Mouse (Mus musculus) hindbrain, embryonic 16.5 days (tissue): ENCODE data around the gene Rps28. TPM values are rescaled to one million over a fixed set of nuclear protein-coding genes. Genes with fewer than 3 reads are reported as not detected.

Experiments
- ATAC-seq: fragments of 200-750 bp; cut with Nextera tagmentation; 2 replicates; pipeline ENCODE4 v1.8.0; 2017; ENCODE audit warnings: moderate TSS enrichment, moderate library complexity
- H3K27ac ChIP-seq: fragments of 300-500 bp; sonication (generic); 2 replicates; pipeline ENCODE4 v1.5.1; 2014; ENCODE audit warnings: low read depth, mild to moderate bottlenecking, control low read depth, low read length, moderate library complexity
- H3K27me3 ChIP-seq: fragments of 300-500 bp; sonication (generic); replicated peaks from 2 replicates; pipeline ENCODE4 v1.6.1; 2014; ENCODE audit warnings: low read length; ENCODE audit not compliant: control insufficient read depth, insufficient read depth
- H3K36me3 ChIP-seq: fragments of 300-500 bp; sonication (generic); 2 replicates; pipeline ENCODE4 v1.6.1; 2014; ENCODE audit warnings: mild to moderate bottlenecking, low read length, moderate library complexity, mixed read lengths; ENCODE audit not compliant: control insufficient read depth, insufficient read depth
- H3K4me1 ChIP-seq: fragments of 300-500 bp; sonication (generic); 2 replicates; pipeline ENCODE4 v1.6.1; 2014; ENCODE audit warnings: low read depth, low read length; ENCODE audit not compliant: control insufficient read depth, insufficient read depth
- H3K4me2 ChIP-seq: fragments of 300-500 bp; sonication (generic); 2 replicates; pipeline ENCODE4 v1.6.1; 2014; ENCODE audit warnings: mild to moderate bottlenecking, low read length, control low read depth, moderate library complexity
- H3K4me3 ChIP-seq: fragments of 300-500 bp; sonication (generic); 2 replicates; pipeline ENCODE4 v1.5.1; 2014; ENCODE audit warnings: mild to moderate bottlenecking, low read length, control low read depth, moderate library complexity
- H3K9ac ChIP-seq: fragments of 300-500 bp; sonication (generic); 2 replicates; pipeline ENCODE4 v1.6.1; 2014; ENCODE audit warnings: low read depth, mild to moderate bottlenecking, control low read depth, low read length, moderate library complexity
- H3K9me3 ChIP-seq: fragments of 300-500 bp; sonication (generic); 2 replicates; pipeline ENCODE4 v1.6.1; 2014; ENCODE audit warnings: mild to moderate bottlenecking, low read length, moderate library complexity; ENCODE audit not compliant: control insufficient read depth
- WGBS: fragments of 180-500 bp; shearing (Covaris S2); extraction: QIAGEN DNeasy Blood & Tissue Kit; methylation state at CpG from one replicate; pipeline ENCODE4 v1.1.7; 2014; 5-methylcytosine and 5-hydroxymethylcytosine counted together
- polyA plus RNA-seq: library from polyadenylated mRNA; unstranded; fragments of >200 nt; fragmentation: Nextera tagmentation; extraction: Ambion mirVana; gene quantifications from 2 replicates; pipeline ENCODE4 v1.2.1, GENCODE M21; 2015

Rps28 gene
- polyA plus RNA-seq, 1 experiment from 2014 or later: 392 TPM

DNA sequence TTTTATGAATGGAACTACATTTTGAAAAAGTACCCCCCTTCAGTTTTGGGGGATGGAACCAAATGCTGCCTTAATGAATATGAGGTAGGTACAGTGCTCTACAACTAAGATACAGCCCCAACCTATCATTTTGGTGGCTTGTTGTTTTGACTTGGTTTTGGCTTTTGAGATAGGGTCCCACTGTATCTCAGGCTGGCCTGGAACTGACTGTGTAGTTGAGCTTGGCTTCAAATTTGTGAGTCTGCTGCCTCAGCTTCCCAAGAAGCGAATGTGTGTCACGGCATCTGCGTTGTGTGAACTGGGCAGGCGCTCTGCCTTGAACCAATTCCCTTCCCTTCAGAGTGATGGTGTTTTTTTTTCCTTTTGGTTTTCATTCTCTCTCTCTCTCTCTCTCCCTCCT is 52.7 kb downstream of the Rps28 start:
- H3K27me3 ChIP-seq: no peaks in the 10 kb centered on the region
- H3K9me3 ChIP-seq: no peaks in the 10 kb centered on the region
- ATAC-seq: no peak
- no peaks in the 10 kb centered on the region for H3K36me3 ChIP-seq
- H3K27ac ChIP-seq: no peak overlapping the region
- H3K4me3 ChIP-seq: no peak overlapping the region
- no peaks in the 10 kb centered on the region for H3K4me1 ChIP-seq
- H3K9ac ChIP-seq: no peak overlapping the region
- 91% methylated on average over 4 of the region's 4 CpGs for WGBS
- no peak overlapping the region for H3K4me2 ChIP-seq

Other genes with a start within 250 kb of the Rps28 start
- 50.9 and 71.0 TPM in 2 replicates for gene Zfp414, start 195.5 kb downstream of the Rps28 start, polyA plus RNA-seq
- 0.15 and 0.51 TPM in 2 replicates for gene Pram1, start 186.5 kb downstream of the Rps28 start, polyA plus RNA-seq
- gene Hnrnpm, start 137.7 kb downstream of the Rps28 start, polyA plus RNA-seq: 161 and 194 TPM in 2 replicates
- gene March2, start 105.9 kb downstream of the Rps28 start, polyA plus RNA-seq: 82.2 and 84.1 TPM in 2 replicates
- 481 and 517 TPM in 2 replicates for gene Rab11b, start 64.0 kb downstream of the Rps28 start, polyA plus RNA-seq
- gene Angptl4, start 42.7 kb downstream of the Rps28 start, polyA plus RNA-seq: 26.6 and 29.0 TPM in 2 replicates
- gene Kank3, start 14.0 kb downstream of the Rps28 start, polyA plus RNA-seq: 45.8 and 46.6 TPM in 2 replicates
- gene Ndufa7, start within 50 bp of the Rps28 start, polyA plus RNA-seq: 464 and 517 TPM in 2 replicates
- gene Cd320, start 18.5 kb upstream of the Rps28 start, polyA plus RNA-seq: 55.7 and 59.8 TPM in 2 replicates
- gene Gm7029, start 49.3 kb upstream of the Rps28 start, polyA plus RNA-seq: not detected in 2 replicates
- gene Kifc1, start 66.1 kb upstream of the Rps28 start, polyA plus RNA-seq: 2.5 and 2.6 TPM in 2 replicates
- 0.20 and 0.46 TPM in 2 replicates for gene Platr17, start 80.6 kb upstream of the Rps28 start, polyA plus RNA-seq
- gene Daxx, start 84.9 kb upstream of the Rps28 start, polyA plus RNA-seq: 52.0 and 53.7 TPM in 2 replicates
- gene Tapbp, start 91.3 kb upstream of the Rps28 start, polyA plus RNA-seq: 29.2 and 32.6 TPM in 2 replicates
- gene Zbtb22, start 91.3 kb upstream of the Rps28 start, polyA plus RNA-seq: 16.2 and 17.2 TPM in 2 replicates
- 52.7 and 58.8 TPM in 2 replicates for gene Rgl2, start 105.0 kb upstream of the Rps28 start, polyA plus RNA-seq
- 183 and 189 TPM in 2 replicates for gene Pfdn6, start 115.8 kb upstream of the Rps28 start, polyA plus RNA-seq
- gene Wdr46, start 116.1 kb upstream of the Rps28 start, polyA plus RNA-seq: 20.7 and 23.5 TPM in 2 replicates
- gene B3galt4, start 126.9 kb upstream of the Rps28 start, polyA plus RNA-seq: 13.3 and 16.1 TPM in 2 replicates
- 75.4 and 80.7 TPM in 2 replicates for gene Vps52, start 131.2 kb upstream of the Rps28 start, polyA plus RNA-seq
- gene Rps18, start 131.4 kb upstream of the Rps28 start, polyA plus RNA-seq: 695 and 697 TPM in 2 replicates
- 16.6 and 18.8 TPM in 2 replicates for gene H2-K1, start 175.8 kb upstream of the Rps28 start, polyA plus RNA-seq
- gene Ring1, start 200.1 kb upstream of the Rps28 start, polyA plus RNA-seq: 17.3 and 18.5 TPM in 2 replicates
- 69.5 and 74.1 TPM in 2 replicates for gene H2-Ke6, start 203.5 kb upstream of the Rps28 start, polyA plus RNA-seq
- gene Slc39a7, start 207.1 kb upstream of the Rps28 start, polyA plus RNA-seq: 180 and 186 TPM in 2 replicates
- gene Rxrb, start 207.2 kb upstream of the Rps28 start, polyA plus RNA-seq: 53.3 and 54.1 TPM in 2 replicates
- 4.7 and 6.7 TPM in 2 replicates for gene Col11a2, start 214.9 kb upstream of the Rps28 start, polyA plus RNA-seq